Mouse (Mus musculus) induced T-regulatory cell, adult 2 months (primary cell): Measurements from ENCODE around the gene Ccnl1.

Source experiments
- DNase-seq: peaks from one replicate; pipeline ENCODE4 v3.0.0-alpha.2; 2012; ENCODE audit warnings: low read depth

Ccnl1 gene

GRCm38 (mm10) chr3:65958840-65959185 is 764 bp upstream of the Ccnl1 start:
- DNase-seq: no peak

- peak; percentile 88 for DNase-seq
Observed at GRCm38 (mm10) chr3:65957271-65958101, 563 bp downstream of the Ccnl1 start.

GRCm38 (mm10) chr3:65954499-65955391 is 3.3 kb downstream of the Ccnl1 start:
- peak; percentile 56 for DNase-seq

GRCm38 (mm10) chr3:65950831-65951365 is 7.2 kb downstream of the Ccnl1 start:
- DNase-seq: no peak

GRCm38 (mm10) chr3:65950304-65950703 is 7.7 kb downstream of the Ccnl1 start:
- DNase-seq: no peak

GRCm38 (mm10) chr3:65945277-65945932 is 12.6 kb downstream of the Ccnl1 start:
- no peak for DNase-seq

- DNase-seq: no peak
Observed at GRCm38 (mm10) chr3:65944713-65945112, 13.3 kb downstream of the Ccnl1 start.

- DNase-seq: no peak
Observed at GRCm38 (mm10) chr3:65943453-65943852, 14.6 kb downstream of the Ccnl1 start.

- peak; percentile 13 for DNase-seq
Observed at GRCm38 (mm10) chr3:65941052-65941451, 17.0 kb downstream of the Ccnl1 start.

- DNase-seq: peak; percentile 63
Observed at GRCm38 (mm10) chr3:65938211-65938610, 19.8 kb downstream of the Ccnl1 start.

- DNase-seq: no peak
Observed at GRCm38 (mm10) chr3:65936384-65936783, 21.7 kb downstream of the Ccnl1 start.

- DNase-seq: no peak
Observed at GRCm38 (mm10) chr3:65935153-65935552, 22.9 kb downstream of the Ccnl1 start.

- DNase-seq: no peak
Observed at GRCm38 (mm10) chr3:65933726-65934125, 24.3 kb downstream of the Ccnl1 start.

GRCm38 (mm10) chr3:65931542-65931941 is 26.5 kb downstream of the Ccnl1 start:
- DNase-seq: no peak

- no peak for DNase-seq
Observed at GRCm38 (mm10) chr3:65930636-65931035, 27.4 kb downstream of the Ccnl1 start.

- peak; percentile 91 for DNase-seq
Observed at GRCm38 (mm10) chr3:65929821-65930633, 28.0 kb downstream of the Ccnl1 start.

- peak; percentile 82 for DNase-seq
Observed at GRCm38 (mm10) chr3:65929304-65929783, 28.7 kb downstream of the Ccnl1 start.

- no peak for DNase-seq
Observed at GRCm38 (mm10) chr3:65928614-65929272, 29.3 kb downstream of the Ccnl1 start.

- DNase-seq: no peak
Observed at GRCm38 (mm10) chr3:65927685-65928084, 30.4 kb downstream of the Ccnl1 start.

GRCm38 (mm10) chr3:65927101-65927501 is 30.9 kb downstream of the Ccnl1 start:
- no peak for DNase-seq

- DNase-seq: no peak
Observed at GRCm38 (mm10) chr3:65926426-65926825, 31.6 kb downstream of the Ccnl1 start.
